Mouse (Mus musculus) lung, embryonic 14.5 days (tissue): Measurements from ENCODE around the gene Robo1. TPM values are rescaled to one million over a fixed set of nuclear protein-coding genes. Genes with fewer than 3 reads are reported as not detected.

ENCODE experiments used
- ATAC-seq: fragments of 200-750 bp; cut with Nextera tagmentation; 2 replicates; pipeline ENCODE4 v1.8.0; 2017; ENCODE audit warnings: mild to moderate bottlenecking, moderate TSS enrichment, moderate library complexity; ENCODE audit not compliant: insufficient read depth
- DNase-seq: peaks from one replicate; pipeline ENCODE4 v3.0.0-alpha.2; 2015
- H3K27ac ChIP-seq: fragments of 300-500 bp; sonication (generic); 2 replicates; pipeline ENCODE4 v1.5.1; 2014; ENCODE audit warnings: low read depth, mild to moderate bottlenecking, moderate library complexity
- H3K27me3 ChIP-seq: fragments of 300-500 bp; sonication (generic); 2 replicates; pipeline ENCODE4 v1.6.1; 2014; ENCODE audit warnings: low read length, control low read depth; ENCODE audit not compliant: insufficient read depth
- H3K36me3 ChIP-seq: fragments of 300-500 bp; sonication (generic); 2 replicates; pipeline ENCODE4 v1.6.1; 2014; ENCODE audit warnings: control low read depth; ENCODE audit not compliant: insufficient read depth
- H3K4me1 ChIP-seq: fragments of 300-500 bp; sonication (generic); 2 replicates; pipeline ENCODE4 v1.6.1; 2014; ENCODE audit warnings: antibody characterized with exemption, control low read depth; ENCODE audit not compliant: insufficient read depth
- H3K4me2 ChIP-seq: fragments of 300-500 bp; sonication (generic); 2 replicates; pipeline ENCODE4 v1.6.1; 2014; ENCODE audit warnings: mild to moderate bottlenecking
- H3K4me3 ChIP-seq: fragments of 300-500 bp; sonication (generic); 2 replicates; pipeline ENCODE4 v1.5.1; 2014; ENCODE audit warnings: low read depth, low read length
- H3K9ac ChIP-seq: fragments of 300-500 bp; sonication (generic); 2 replicates; pipeline ENCODE4 v1.6.1; 2014
- H3K9me3 ChIP-seq: fragments of 300-500 bp; sonication (generic); 2 replicates; pipeline ENCODE4 v1.6.1; 2016; ENCODE audit warnings: low read depth, low read length, control low read depth
- CTCF ChIP-seq: IDR thresholded peaks from 2 replicates; pipeline ENCODE4 v1.5.1; 2016; ENCODE audit warnings: antibody characterized with exemption, low read depth
- WGBS: fragments of 180-500 bp; shearing (Covaris S2); extraction: QIAGEN DNeasy Blood & Tissue Kit; methylation state at CpG from one replicate; pipeline ENCODE4 v1.1.7; 2014; 5-methylcytosine and 5-hydroxymethylcytosine counted together
- polyA plus RNA-seq: library from polyadenylated mRNA; unstranded; fragments of >200 nt; fragmentation: Nextera tagmentation; extraction: Ambion mirVana; gene quantifications from 2 replicates; pipeline ENCODE4 v1.2.1, GENCODE M21; 2014

Robo1 gene
- polyA plus RNA-seq, 1 experiment from 2014 or later, result 38.6 TPM

DNA sequence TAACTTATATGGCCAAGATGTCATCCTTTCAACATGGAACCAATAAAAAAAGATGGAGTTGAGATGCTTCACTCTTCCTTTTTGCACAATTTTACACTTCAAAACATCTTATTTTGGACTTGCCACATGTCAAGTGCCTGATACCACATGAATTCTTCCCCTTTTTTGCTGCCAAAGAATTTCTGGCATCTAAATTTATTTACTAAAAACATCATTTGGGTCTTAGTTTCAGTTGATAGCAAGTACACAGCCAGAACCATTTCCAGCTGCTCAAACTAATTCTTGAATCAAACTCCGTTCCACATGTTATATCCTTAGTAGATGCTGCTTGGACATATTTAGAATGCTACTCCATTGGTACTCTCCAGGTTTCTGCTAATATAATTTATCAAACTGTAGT, 267.1 kb downstream of the Robo1 start:
- peak; percentile 53 for DNase-seq
- H3K4me2 ChIP-seq, result no peak overlapping the region
- no peak for TF ChIP-seq CTCF

DNA sequence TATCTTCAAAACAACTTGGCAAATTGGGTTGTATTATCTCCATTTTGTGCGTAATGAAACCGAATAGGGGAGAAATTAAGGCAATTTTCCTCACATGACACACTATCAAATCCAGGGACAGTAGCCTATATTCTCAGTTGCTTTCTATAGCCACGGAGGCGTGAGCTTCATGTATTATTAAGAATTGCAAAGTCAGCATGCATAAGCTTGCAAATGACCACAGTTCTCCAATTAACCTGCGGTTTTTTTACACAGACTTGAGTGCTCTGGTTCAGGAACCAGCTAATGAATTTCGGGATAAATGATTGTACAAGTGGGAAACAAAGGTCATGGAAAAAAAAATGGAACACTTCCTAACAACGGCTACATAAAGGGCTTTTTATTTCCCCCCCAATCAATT, 268.9 kb downstream of the Robo1 start:
- ATAC-seq, result no peak
- Histone ChIP-seq H3K9me3 (no peaks in the 10 kb centered on the region), H3K9ac (no peak overlapping the region), H3K4me3 (no peak overlapping the region), H3K4me1 (no peaks in the 10 kb centered on the region), H3K36me3 (no peaks in the 10 kb centered on the region), H3K27me3 (no peaks in the 10 kb centered on the region), H3K4me2 (no peak overlapping the region), H3K27ac (no peak overlapping the region)
- no peak for TF ChIP-seq CTCF
- WGBS, result 69% methylated on average over 7 of the region's 7 CpGs
- no peak for DNase-seq

More for the DNA sequence above, 267.1 kb downstream of the Robo1 start:
- Histone ChIP-seq H3K27me3 (no peaks in the 10 kb centered on the region), H3K9me3 (no peaks in the 10 kb centered on the region), H3K36me3 (no peaks in the 10 kb centered on the region), H3K4me1 (no peaks in the 10 kb centered on the region), H3K4me3 (no peak overlapping the region), H3K27ac (no peak overlapping the region), H3K9ac (no peak overlapping the region)
- no peak for ATAC-seq
- WGBS, result 77% methylated on average over 1 of the region's 1 CpGs

DNA sequence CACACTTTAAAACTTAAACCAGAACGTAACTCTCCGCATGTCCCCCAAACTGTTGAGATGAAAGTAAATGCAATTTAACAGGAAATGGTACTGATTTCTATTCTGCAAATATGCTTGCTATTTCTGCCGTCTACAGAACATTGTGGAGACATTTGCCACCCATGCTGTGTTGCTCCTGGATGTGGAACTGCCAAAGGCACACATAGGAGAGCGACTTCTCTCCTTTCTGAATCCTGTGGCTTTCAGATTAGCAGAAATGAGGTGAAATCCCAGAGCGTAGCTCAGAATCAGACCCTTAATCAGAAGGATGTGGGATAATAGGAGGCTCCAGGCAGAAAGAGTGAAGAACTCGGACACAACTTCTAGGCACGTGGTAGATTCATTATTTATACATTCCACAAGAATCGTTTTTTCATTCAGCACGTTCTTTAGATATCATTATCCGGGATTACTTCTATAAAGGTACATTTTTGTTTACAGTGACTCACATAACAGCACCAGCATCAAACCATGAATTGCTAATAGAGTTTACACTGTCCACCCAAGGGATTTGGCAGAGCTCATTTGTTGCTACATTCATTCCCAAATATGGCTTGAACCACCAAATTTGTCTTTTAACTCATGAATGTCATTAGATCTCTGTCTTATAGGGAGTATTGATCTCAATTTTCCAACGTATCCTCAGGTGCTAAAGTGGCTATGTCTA, 276.5 kb downstream of the Robo1 start:
- ATAC-seq, result peak; percentile 66; the same call in 1 of the 2 replicates

GRCm38 (mm10) chr16:72585160-72585813, 277.2 kb downstream of the Robo1 start:
- 52% methylated on average over 3 of the region's 3 CpGs for WGBS
- Histone ChIP-seq H3K4me1 (0 out of 2 replicates have a peak, but pooled peaks cover 7% of the 10 kb centered on the region), H3K36me3 (no peaks in the 10 kb centered on the region), H3K27me3 (no peaks in the 10 kb centered on the region), H3K4me3 (no peak overlapping the region), H3K9me3 (no peaks in the 10 kb centered on the region), H3K9ac (no peak overlapping the region), H3K4me2 (no peak overlapping the region), H3K27ac (no peak overlapping the region)
- DNase-seq (peak; percentile 42), ATAC-seq (peak; percentile 44; the same call in 1 of the 2 replicates)
- no peak for TF ChIP-seq CTCF

More for the DNA sequence above, 276.5 kb downstream of the Robo1 start:
- H3K27ac ChIP-seq, result no peak overlapping the region
- no peaks in the 10 kb centered on the region for H3K36me3 ChIP-seq
- 0 out of 2 replicates have a peak overlapping the region, but pooled peaks have one; percentile 13 for H3K4me2 ChIP-seq
- H3K4me1 ChIP-seq, result 0 out of 2 replicates have a peak, but pooled peaks cover 7% of the 10 kb centered on the region
- TF ChIP-seq CTCF, result no peak
- 51% methylated on average over 11 of the region's 11 CpGs for WGBS
- no peak overlapping the region for H3K9ac ChIP-seq
- peak; percentile 50 for DNase-seq
- H3K4me3 ChIP-seq, result no peak overlapping the region
- H3K9me3 ChIP-seq, result no peaks in the 10 kb centered on the region
- H3K27me3 ChIP-seq, result no peaks in the 10 kb centered on the region

DNA sequence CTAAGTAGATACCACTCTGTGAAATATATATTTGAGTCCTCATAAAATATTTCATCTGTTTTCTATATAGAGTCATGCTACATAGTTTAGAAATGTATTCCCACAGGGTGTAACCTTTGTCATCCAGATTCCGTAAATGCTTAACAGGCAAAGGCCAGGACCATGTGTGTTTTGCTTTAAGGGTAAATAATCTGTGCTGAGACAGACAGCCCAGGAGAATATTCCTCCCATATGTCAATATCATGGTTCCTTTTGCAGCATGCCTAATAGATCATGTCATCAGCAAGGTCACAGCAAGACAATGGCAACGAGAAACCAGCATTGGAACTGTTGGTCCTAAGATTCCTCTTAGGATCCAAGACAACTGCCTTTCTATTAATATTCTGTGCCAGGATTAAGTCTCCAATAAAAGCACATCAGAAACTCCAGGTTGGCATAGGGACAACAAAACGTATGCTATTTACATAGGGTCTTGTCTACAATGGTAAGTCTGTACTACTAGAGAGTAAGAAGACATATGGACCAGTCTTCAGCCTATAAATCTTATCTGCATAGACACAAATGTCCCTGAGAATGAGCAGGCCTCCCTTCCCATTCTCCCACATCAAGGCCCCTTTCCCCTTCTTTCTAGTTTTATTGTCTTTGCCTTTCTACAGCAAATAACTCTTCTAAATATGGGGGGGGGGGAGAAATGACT, 279.4 kb downstream of the Robo1 start:
- DNase-seq (no peak), ATAC-seq (no peak)
- Histone ChIP-seq H3K27ac (no peak overlapping the region), H3K9ac (no peak overlapping the region), H3K4me2 (no peak overlapping the region), H3K4me3 (no peak overlapping the region), H3K9me3 (no peaks in the 10 kb centered on the region), H3K27me3 (no peaks in the 10 kb centered on the region), H3K36me3 (no peaks in the 10 kb centered on the region), H3K4me1 (0 out of 2 replicates have a peak, but pooled peaks cover 7% of the 10 kb centered on the region)
- 59% methylated on average over 3 of the region's 3 CpGs for WGBS
- no peak for TF ChIP-seq CTCF

GRCm38 (mm10) chr16:72603487-72604206, 295.5 kb downstream of the Robo1 start:
- Histone ChIP-seq H3K4me1 (no peaks in the 10 kb centered on the region), H3K4me2 (no peak overlapping the region), H3K27ac (no peak overlapping the region), H3K9me3 (no peaks in the 10 kb centered on the region), H3K9ac (no peak overlapping the region), H3K27me3 (no peaks in the 10 kb centered on the region), H3K36me3 (no peaks in the 10 kb centered on the region), H3K4me3 (no peak overlapping the region)
- no peak for DNase-seq
- 73% methylated on average over 4 of the region's 4 CpGs for WGBS
- TF ChIP-seq CTCF, result no peak
- no peak for ATAC-seq
